Mouse (Mus musculus) cerebellum, adult 8-10 months (tissue): ENCODE measurements around the gene Smg1.

Experiments used
- DNase-seq: peaks from one replicate; pipeline ENCODE4 v3.0.0; 2022

The Smg1 gene

GRCm38 (mm10) chr7:118103462-118104379 lies 139.7 kb downstream of the Smg1 start:
- DNase-seq, result no peak

GRCm38 (mm10) chr7:118102678-118103461 lies 140.6 kb downstream of the Smg1 start:
- no peak for DNase-seq

- DNase-seq, result no peak
Observed at GRCm38 (mm10) chr7:118102231-118102630, 141.2 kb downstream of the Smg1 start.

GRCm38 (mm10) chr7:118097615-118098014 lies 145.9 kb downstream of the Smg1 start:
- DNase-seq, result no peak
